Mouse (Mus musculus) midbrain, embryonic 16.5 days (tissue): Measurements from ENCODE around the gene D5Ertd579e. TPM values are rescaled to one million over a fixed set of nuclear protein-coding genes. Genes with fewer than 3 reads are reported as not detected.

Experiments
- ATAC-seq: fragments of 200-750 bp; cut with Nextera tagmentation; 2 replicates; pipeline ENCODE4 v1.8.0; 2017; ENCODE audit warnings: moderate TSS enrichment
- H3K27ac ChIP-seq: fragments of 300-500 bp; sonication (generic); 2 replicates; pipeline ENCODE4 v1.5.1; 2014; ENCODE audit warnings: mild to moderate bottlenecking, low read length, mixed read lengths
- H3K27me3 ChIP-seq: fragments of 300-500 bp; sonication (generic); 2 replicates; pipeline ENCODE4 v1.6.1; 2014; ENCODE audit warnings: low read depth, low read length, mixed read lengths; ENCODE audit not compliant: control insufficient read depth, insufficient read depth
- H3K36me3 ChIP-seq: fragments of 300-500 bp; sonication (generic); 2 replicates; pipeline ENCODE4 v1.6.1; 2014; ENCODE audit warnings: mild to moderate bottlenecking, low read length, moderate library complexity, mixed read lengths; ENCODE audit not compliant: control insufficient read depth, insufficient read depth
- H3K4me1 ChIP-seq: fragments of 300-500 bp; sonication (generic); 2 replicates; pipeline ENCODE4 v1.6.1; 2014; ENCODE audit warnings: mild to moderate bottlenecking, low read length, mixed read lengths; ENCODE audit not compliant: control insufficient read depth, insufficient read depth
- H3K4me2 ChIP-seq: fragments of 300-500 bp; sonication (generic); 2 replicates; pipeline ENCODE4 v1.6.1; 2014; ENCODE audit warnings: mild to moderate bottlenecking, low read length, mixed read lengths
- H3K4me3 ChIP-seq: fragments of 300-500 bp; sonication (generic); 2 replicates; pipeline ENCODE4 v1.5.1; 2014; ENCODE audit warnings: low read depth, mild to moderate bottlenecking, low read length, moderate library complexity, mixed read lengths
- H3K9ac ChIP-seq: fragments of 300-500 bp; sonication (generic); 2 replicates; pipeline ENCODE4 v1.6.1; 2014; ENCODE audit warnings: low read depth, low read length, mixed read lengths
- H3K9me3 ChIP-seq: fragments of 300-500 bp; sonication (generic); replicated peaks from 2 replicates; pipeline ENCODE4 v1.6.1; 2014; ENCODE audit warnings: mild to moderate bottlenecking, low read length, mixed read lengths; ENCODE audit not compliant: control insufficient read depth, poor library complexity, severe bottlenecking
- WGBS: fragments of 180-500 bp; shearing (Covaris S2); extraction: QIAGEN DNeasy Blood & Tissue Kit; methylation state at CpG from one replicate; pipeline ENCODE4 v1.1.7; 2014; 5-methylcytosine and 5-hydroxymethylcytosine counted together
- polyA plus RNA-seq: library from polyadenylated mRNA; unstranded; fragments of >200 nt; fragmentation: Nextera tagmentation; extraction: Ambion mirVana; gene quantifications from 2 replicates; pipeline ENCODE4 v1.2.1, GENCODE M21; 2015

The D5Ertd579e gene
- polyA plus RNA-seq, 1 experiment from 2014 or later, result 40.6 TPM

GRCm38 (mm10) chr5:36698067-36698670 is 2.3 kb upstream of the D5Ertd579e start:
- 84% methylated on average over 7 of the region's 7 CpGs for WGBS
- Histone ChIP-seq H3K9ac (no peak overlapping the region), H3K27me3 (no peaks in the 10 kb centered on the region), H3K36me3 (no peaks in the 10 kb centered on the region), H3K27ac (no peak overlapping the region), H3K4me1 (peaks cover 18% of the 10 kb centered on the region), H3K4me2 (no peak overlapping the region), H3K9me3 (no peaks in the 10 kb centered on the region), H3K4me3 (no peak overlapping the region)
- ATAC-seq, result no peak

- H3K27me3 ChIP-seq, result no peaks in the 10 kb centered on the region
- H3K9ac ChIP-seq, result peak overlapping the region; percentile 91; the same call in 1 of the 2 replicates
- H3K9me3 ChIP-seq, result no peaks in the 10 kb centered on the region
- peak overlapping the region; percentile 90 for H3K4me2 ChIP-seq
- peaks cover 22% of the 10 kb centered on the region for H3K4me1 ChIP-seq
- 81% methylated on average over 11 of the region's 11 CpGs for WGBS
- ATAC-seq, result no peak
- peak overlapping the region; percentile 95 for H3K27ac ChIP-seq
- no peak overlapping the region; the same call in 1 of the 2 replicates for H3K4me3 ChIP-seq
- no peaks in the 10 kb centered on the region for H3K36me3 ChIP-seq
These were observed 878 bp upstream of the D5Ertd579e start for GRCm38 (mm10) chr5:36696504-36697300.

- WGBS, result 5% methylated on average over 14 of the region's 14 CpGs
- Histone ChIP-seq H3K4me1 (peaks cover 22% of the 10 kb centered on the region), H3K36me3 (no peaks in the 10 kb centered on the region), H3K9me3 (no peaks in the 10 kb centered on the region), H3K27me3 (no peaks in the 10 kb centered on the region), H3K9ac (peak overlapping the region; percentile 91), H3K4me2 (peak overlapping the region; percentile 74), H3K4me3 (peak overlapping the region; percentile 90), H3K27ac (peak overlapping the region; percentile 95)
- peak; percentile 2; the same call in 1 of the 2 replicates for ATAC-seq
These were observed 819 bp downstream of the D5Ertd579e start for GRCm38 (mm10) chr5:36695005-36695404.

GRCm38 (mm10) chr5:36693651-36694050 is 2.2 kb downstream of the D5Ertd579e start:
- ATAC-seq, result no peak
- peak overlapping the region; percentile 3; the same call in 1 of the 2 replicates for H3K4me3 ChIP-seq
- WGBS, result 84% methylated on average over 2 of the region's 2 CpGs
- peak overlapping the region; percentile 41; the same call in 1 of the 2 replicates for H3K9ac ChIP-seq
- no peak overlapping the region for H3K27ac ChIP-seq
- H3K4me1 ChIP-seq, result peaks cover 22% of the 10 kb centered on the region
- H3K36me3 ChIP-seq, result no peaks in the 10 kb centered on the region
- H3K9me3 ChIP-seq, result no peaks in the 10 kb centered on the region
- H3K27me3 ChIP-seq, result no peaks in the 10 kb centered on the region
- H3K4me2 ChIP-seq, result peak overlapping the region; percentile 26; the same call in 1 of the 2 replicates

- no peaks in the 10 kb centered on the region for H3K27me3 ChIP-seq
- H3K36me3 ChIP-seq, result no peaks in the 10 kb centered on the region
- H3K4me3 ChIP-seq, result no peak overlapping the region
- H3K4me1 ChIP-seq, result peaks cover 19% of the 10 kb centered on the region
- ATAC-seq, result no peak
- no peaks in the 10 kb centered on the region for H3K9me3 ChIP-seq
- H3K9ac ChIP-seq, result no peak overlapping the region
- H3K4me2 ChIP-seq, result no peak overlapping the region
- WGBS, result 86% methylated on average over 1 of the region's 1 CpGs
- no peak overlapping the region for H3K27ac ChIP-seq
These were observed 4.4 kb downstream of the D5Ertd579e start for GRCm38 (mm10) chr5:36691423-36691822.

DNA sequence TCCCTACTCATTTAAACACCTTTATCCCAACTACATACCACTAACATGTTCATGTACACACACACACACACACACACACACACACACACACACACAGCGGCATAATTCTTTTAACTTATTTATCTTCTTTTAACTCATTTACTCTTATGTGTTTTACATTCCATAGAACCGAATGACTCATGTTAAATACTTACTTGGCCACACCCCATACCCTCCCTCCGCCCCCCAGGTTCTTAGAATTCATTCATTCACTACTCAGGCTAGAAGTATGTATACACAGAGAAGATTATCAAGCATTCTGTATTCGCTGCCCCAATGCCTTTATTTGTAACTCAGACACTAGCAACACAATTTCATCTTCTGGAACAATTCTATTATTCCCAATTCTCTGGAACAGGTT is 10.7 kb downstream of the D5Ertd579e start:
- no peaks in the 10 kb centered on the region for H3K36me3 ChIP-seq
- no peak overlapping the region for H3K4me3 ChIP-seq
- H3K27me3 ChIP-seq, result no peaks in the 10 kb centered on the region
- no peak overlapping the region for H3K9ac ChIP-seq
- H3K4me2 ChIP-seq, result no peak overlapping the region
- no peaks in the 10 kb centered on the region for H3K9me3 ChIP-seq
- no peak overlapping the region for H3K27ac ChIP-seq
- 98% methylated on average over 4 of the region's 4 CpGs for WGBS
- ATAC-seq, result no peak
- H3K4me1 ChIP-seq, result no peaks in the 10 kb centered on the region

DNA sequence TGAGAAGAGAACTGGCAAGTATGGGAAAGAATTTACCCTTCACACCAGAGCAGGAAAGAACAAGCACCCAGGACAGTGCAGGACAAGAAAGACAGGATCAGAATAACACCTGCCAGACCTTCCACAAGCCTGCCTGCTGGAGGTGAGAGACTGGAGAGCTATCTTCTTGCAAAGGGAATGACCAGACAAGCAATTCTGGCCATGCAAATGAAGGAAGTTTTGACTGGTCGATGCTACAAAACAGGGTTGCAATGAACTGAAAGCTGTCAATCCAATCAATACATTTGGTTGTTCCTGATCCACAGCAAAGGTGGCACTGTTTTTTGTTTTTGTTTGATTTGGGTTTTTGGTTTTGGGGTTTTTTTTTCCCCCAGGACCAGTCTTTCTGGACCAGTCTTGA is 12.2 kb downstream of the D5Ertd579e start:
- H3K4me1 ChIP-seq, result no peaks in the 10 kb centered on the region
- WGBS, result 88% methylated on average over 1 of the region's 1 CpGs
- no peak overlapping the region for H3K4me2 ChIP-seq
- H3K9me3 ChIP-seq, result no peaks in the 10 kb centered on the region
- H3K9ac ChIP-seq, result no peak overlapping the region
- no peak for ATAC-seq
- H3K27ac ChIP-seq, result no peak overlapping the region
- H3K36me3 ChIP-seq, result no peaks in the 10 kb centered on the region
- H3K4me3 ChIP-seq, result no peak overlapping the region
- no peaks in the 10 kb centered on the region for H3K27me3 ChIP-seq

DNA sequence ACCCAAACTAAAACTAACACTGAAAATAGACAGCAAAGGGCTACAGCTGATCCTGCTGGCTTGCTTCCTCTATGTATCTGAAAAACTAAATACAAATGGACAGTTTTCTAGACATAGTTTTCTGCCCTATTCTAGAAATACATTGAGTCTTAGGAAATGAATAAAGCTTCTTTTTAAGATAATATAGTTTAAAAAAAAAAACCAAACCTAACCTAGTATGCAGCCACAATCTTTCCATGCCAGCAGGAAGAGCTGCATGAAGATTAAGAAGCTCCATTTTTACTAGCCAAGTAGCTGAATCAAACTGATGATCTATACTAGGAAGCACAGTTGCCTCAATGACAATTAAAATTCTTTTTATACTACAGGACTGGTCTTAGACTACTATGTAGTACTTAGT is 14.6 kb downstream of the D5Ertd579e start:
- no peak for ATAC-seq
- H3K4me2 ChIP-seq, result no peak overlapping the region

GRCm38 (mm10) chr5:36679918-36680598 is 15.8 kb downstream of the D5Ertd579e start:
- H3K9me3 ChIP-seq, result no peaks in the 10 kb centered on the region

More for the DNA sequence above, 14.6 kb downstream of the D5Ertd579e start:
- Histone ChIP-seq H3K9me3 (no peaks in the 10 kb centered on the region), H3K27me3 (no peaks in the 10 kb centered on the region), H3K27ac (no peak overlapping the region), H3K4me3 (no peak overlapping the region), H3K4me1 (no peaks in the 10 kb centered on the region), H3K36me3 (no peaks in the 10 kb centered on the region), H3K9ac (no peak overlapping the region)

More at GRCm38 (mm10) chr5:36679918-36680598, 15.8 kb downstream of the D5Ertd579e start:
- Histone ChIP-seq H3K4me1 (no peaks in the 10 kb centered on the region), H3K9ac (no peak overlapping the region), H3K27ac (no peak overlapping the region), H3K36me3 (no peaks in the 10 kb centered on the region), H3K4me2 (no peak overlapping the region), H3K4me3 (no peak overlapping the region), H3K27me3 (no peaks in the 10 kb centered on the region)
- WGBS, result 70% methylated on average over 4 of the region's 4 CpGs
- ATAC-seq, result no peak
